Comparison of ENCODE assay signal across 19 mouse cellular contexts in genomic region chr12:102248104-102248503, GRCm38 (mm10).
"Had no signal": no experiment of that assay in that cellular context is flagged by ENCODE, and none has a peak within 500 bp of the region (broad histone marks: within the 10 kb centered on the region; RNA-seq: fewer than 3 reads in every experiment).

No protein-coding gene starts in this region.

- H3K27me3 ChIP-seq: limb, embryonic 12.5 days; liver, embryonic 13.5 days; lung, embryonic 15.5 days; midbrain, embryonic 12.5 days; neural tube, embryonic 13.5 days had no signal

- H3K36me3 ChIP-seq: limb, embryonic 12.5 days; liver, embryonic 13.5 days; lung, embryonic 15.5 days; midbrain, embryonic 12.5 days; neural tube, embryonic 13.5 days had no signal

- H3K27ac ChIP-seq: kidney, postnatal 0 days; limb, embryonic 12.5 days; liver, embryonic 13.5 days; lung, embryonic 15.5 days; macrophage; midbrain, embryonic 12.5 days; neural tube, embryonic 13.5 days; stomach, postnatal 0 days had no signal

- H3K4me1 ChIP-seq: liver, embryonic 13.5 days; lung, embryonic 15.5 days; midbrain, embryonic 12.5 days had no signal

- ATAC-seq: liver, postnatal 0 days; midbrain, embryonic 16.5 days had no signal

- H3K4me3 ChIP-seq: limb, embryonic 12.5 days; liver, embryonic 13.5 days; lung, embryonic 15.5 days; megakaryocyte, embryonic 14.5 days; midbrain, embryonic 12.5 days; neural tube, embryonic 13.5 days had no signal

- H3K9me3 ChIP-seq: limb, embryonic 12.5 days; liver, embryonic 13.5 days; lung, embryonic 15.5 days; megakaryocyte, embryonic 14.5 days; midbrain, embryonic 12.5 days; neural tube, embryonic 13.5 days had no signal

- DNase-seq: kidney, adult 11 months; kidney, adult 9 months; kidney, postnatal 36 days; liver; liver, embryonic 13.5 days; liver, postnatal 0 days; lung, postnatal 14 days; retina, postnatal 1 day; thymus, adult 18-20 months; thymus, postnatal 14 days had no signal
